Mouse (Mus musculus) neural tube, embryonic 11.5 days (tissue): ENCODE measurements around the gene Olfr1110. TPM values are rescaled to one million over a fixed set of nuclear protein-coding genes. Genes with fewer than 3 reads are reported as not detected.
"Not testable (repeated sequence)": the region's sequence is repeated elsewhere in the genome, so short reads cannot be mapped to it uniquely, and the experiment has no call there.

ENCODE experiments used
- ATAC-seq: fragments of 200-750 bp; cut with Nextera tagmentation; 2 replicates; pipeline ENCODE4 v1.8.0; 2017; ENCODE audit warnings: moderate number of reproducible peaks, mild to moderate bottlenecking, moderate TSS enrichment, moderate library complexity; ENCODE audit not compliant: insufficient read depth, low FRiP score, low TSS enrichment
- DNase-seq: peaks from one replicate; pipeline ENCODE4 v3.0.0-alpha.2; 2015; ENCODE audit warnings: low spot score
- H3K27ac ChIP-seq: fragments of 300-500 bp; sonication (generic); 2 replicates; pipeline ENCODE4 v1.5.1; 2014; ENCODE audit warnings: low read depth, mild to moderate bottlenecking, low read length
- H3K27me3 ChIP-seq: fragments of 300-500 bp; sonication (generic); 2 replicates; pipeline ENCODE4 v1.6.1; 2014; ENCODE audit warnings: mild to moderate bottlenecking, low read length, mixed read lengths; ENCODE audit not compliant: control insufficient read depth, insufficient read depth
- H3K36me3 ChIP-seq: fragments of 300-500 bp; sonication (generic); 2 replicates; pipeline ENCODE4 v1.6.1; 2014; ENCODE audit warnings: mild to moderate bottlenecking, low read length, moderate library complexity, mixed read lengths; ENCODE audit not compliant: control insufficient read depth, insufficient read depth
- H3K4me1 ChIP-seq: fragments of 300-500 bp; sonication (generic); 2 replicates; pipeline ENCODE4 v1.6.1; 2014; ENCODE audit warnings: low read length, mixed read lengths; ENCODE audit not compliant: control insufficient read depth, insufficient read depth
- H3K4me2 ChIP-seq: fragments of 300-500 bp; sonication (generic); 2 replicates; pipeline ENCODE4 v1.6.1; 2014; ENCODE audit warnings: low read depth, mild to moderate bottlenecking, moderate library complexity
- H3K4me3 ChIP-seq: fragments of 300-500 bp; sonication (generic); 2 replicates; pipeline ENCODE4 v1.5.1; 2014; ENCODE audit warnings: low read depth, low read length
- H3K9ac ChIP-seq: fragments of 300-500 bp; sonication (generic); 2 replicates; pipeline ENCODE4 v1.6.1; 2014; ENCODE audit warnings: mild to moderate bottlenecking, low read length
- H3K9me3 ChIP-seq: fragments of 300-500 bp; sonication (generic); 2 replicates; pipeline ENCODE4 v1.6.1; 2016; ENCODE audit warnings: low read length; ENCODE audit not compliant: control insufficient read depth
- WGBS: fragments of 180-500 bp; shearing (Covaris S2); extraction: QIAGEN DNeasy Blood & Tissue Kit; methylation state at CpG from one replicate; pipeline ENCODE4 v1.1.7; 2014; 5-methylcytosine and 5-hydroxymethylcytosine counted together
- polyA plus RNA-seq: library from polyadenylated mRNA; unstranded; fragments of >200 nt; fragmentation: Nextera tagmentation; extraction: Ambion mirVana; gene quantifications from 2 replicates; pipeline ENCODE4 v1.2.1, GENCODE M21; 2014

Olfr1110 gene
- polyA plus RNA-seq: not detected in 2 replicates

- WGBS: 85% methylated on average over 1 of the region's 1 CpGs
- Histone ChIP-seq H3K9me3 (no peaks in the 10 kb centered on the region), H3K9ac (no peak within 1 kb of the TSS), H3K27ac (no peak within 1 kb of the TSS), H3K27me3 (no peaks in the 10 kb centered on the region), H3K4me1 (no peaks in the 10 kb centered on the region), H3K4me3 (no peak within 1 kb of the TSS), H3K4me2 (no peak within 1 kb of the TSS), H3K36me3 (no peaks in the 10 kb centered on the region)
- ATAC-seq (no peak), DNase-seq (no peak)
These were observed at the start of gene Olfr1110 for GRCm38 (mm10) chr2:87140200-87140599. Gene Olfr1110 (minus strand): TSS chr2:87140300.

GRCm38 (mm10) chr2:87187498-87187897 lies 47.4 kb upstream of the Olfr1110 start, which contains the start of gene Olfr1112:
Gene Olfr1112 (plus strand): TSS chr2:87187798.
- no peak for ATAC-seq
- no peaks in the 10 kb centered on the region for H3K27me3 ChIP-seq
- H3K9me3 ChIP-seq: no peaks in the 10 kb centered on the region
- DNase-seq: no peak
- 84% methylated on average over 1 of the region's 1 CpGs for WGBS
- no peak within 1 kb of the TSS for H3K4me3 ChIP-seq
- no peaks in the 10 kb centered on the region for H3K36me3 ChIP-seq
- no peak within 1 kb of the TSS for H3K27ac ChIP-seq
- no peak within 1 kb of the TSS for H3K4me2 ChIP-seq
- H3K4me1 ChIP-seq: no peaks in the 10 kb centered on the region
- no peak within 1 kb of the TSS for H3K9ac ChIP-seq

- not testable (repeated sequence) for H3K27ac ChIP-seq, ATAC-seq, H3K4me1 ChIP-seq, H3K4me2 ChIP-seq, H3K27me3 ChIP-seq, H3K36me3 ChIP-seq, H3K9me3 ChIP-seq, DNase-seq, H3K4me3 ChIP-seq, H3K9ac ChIP-seq
- 82% methylated on average over 2 of the region's 2 CpGs for WGBS
These were observed 27.6 kb upstream of the Olfr1110 start for GRCm38 (mm10) chr2:87167731-87168130.

GRCm38 (mm10) chr2:87152524-87152923 lies 12.4 kb upstream of the Olfr1110 start, which contains the start of gene Olfr1111:
Gene Olfr1111 (minus strand): TSS chr2:87152624.
- no peaks in the 10 kb centered on the region for H3K9me3 ChIP-seq
- no peaks in the 10 kb centered on the region for H3K27me3 ChIP-seq
- H3K27ac ChIP-seq: no peak within 1 kb of the TSS
- H3K4me2 ChIP-seq: no peak within 1 kb of the TSS
- no peak within 1 kb of the TSS for H3K4me3 ChIP-seq
- H3K36me3 ChIP-seq: no peaks in the 10 kb centered on the region
- H3K4me1 ChIP-seq: no peaks in the 10 kb centered on the region
- ATAC-seq: no peak
- no peak for DNase-seq
- no peak within 1 kb of the TSS for H3K9ac ChIP-seq

GRCm38 (mm10) chr2:87114467-87114866 lies 25.6 kb downstream of the Olfr1110 start, which contains the start of gene Olfr259:
Gene Olfr259 (minus strand): TSS chr2:87114567.
- no peak within 1 kb of the TSS for H3K27ac ChIP-seq
- DNase-seq: no peak
- H3K27me3 ChIP-seq: no peaks in the 10 kb centered on the region
- H3K36me3 ChIP-seq: no peaks in the 10 kb centered on the region
- no peak within 1 kb of the TSS for H3K9ac ChIP-seq
- H3K4me1 ChIP-seq: no peaks in the 10 kb centered on the region
- H3K4me2 ChIP-seq: no peak within 1 kb of the TSS
- ATAC-seq: no peak
- H3K4me3 ChIP-seq: no peak within 1 kb of the TSS
- no peaks in the 10 kb centered on the region for H3K9me3 ChIP-seq

GRCm38 (mm10) chr2:87095908-87096307 lies 44.2 kb downstream of the Olfr1110 start, which contains the start of gene Olfr1109:
Gene Olfr1109 (minus strand): TSS chr2:87096008.
- no peak for DNase-seq
- Histone ChIP-seq H3K36me3 (no peaks in the 10 kb centered on the region), H3K27ac (no peak within 1 kb of the TSS), H3K27me3 (no peaks in the 10 kb centered on the region), H3K4me2 (no peak within 1 kb of the TSS), H3K9me3 (no peaks in the 10 kb centered on the region), H3K4me3 (no peak within 1 kb of the TSS), H3K9ac (no peak within 1 kb of the TSS), H3K4me1 (no peaks in the 10 kb centered on the region)
- 77% methylated on average over 1 of the region's 1 CpGs for WGBS
- no peak for ATAC-seq

Other genes starting within 250 kb of the Olfr1110 start
- gene Olfr1097, start 248.1 kb downstream of the Olfr1110 start, polyA plus RNA-seq: not detected in 2 replicates
- gene Olfr1098, start 215.8 kb downstream of the Olfr1110 start, polyA plus RNA-seq: not detected in 2 replicates
- gene Olfr1099, start 179.6 kb downstream of the Olfr1110 start, polyA plus RNA-seq: not detected in 2 replicates
- gene Olfr1100, start 160.3 kb downstream of the Olfr1110 start, polyA plus RNA-seq: not detected in 2 replicates
- gene Olfr1101, start 149.1 kb downstream of the Olfr1110 start, polyA plus RNA-seq: not detected in 2 replicates
- gene Olfr1102, start 141.9 kb downstream of the Olfr1110 start, polyA plus RNA-seq: not detected in 2 replicates
- gene Olfr1104, start 113.2 kb downstream of the Olfr1110 start, polyA plus RNA-seq: not detected in 2 replicates
- not detected in 2 replicates for gene Olfr1105, start 103.8 kb downstream of the Olfr1110 start, polyA plus RNA-seq
- not detected in 2 replicates for gene Olfr1106, start 88.0 kb downstream of the Olfr1110 start, polyA plus RNA-seq
- not detected in 2 replicates for gene Olfr1107, start 64.5 kb downstream of the Olfr1110 start, polyA plus RNA-seq
- gene Olfr1109, start 44.3 kb downstream of the Olfr1110 start, polyA plus RNA-seq: not detected in 2 replicates
- gene Olfr259, start 25.7 kb downstream of the Olfr1110 start, polyA plus RNA-seq: not detected in 2 replicates
- not detected in 2 replicates for gene Olfr1111, start 12.3 kb upstream of the Olfr1110 start, polyA plus RNA-seq
- gene Olfr1112, start 47.5 kb upstream of the Olfr1110 start, polyA plus RNA-seq: not detected in 2 replicates
- gene Olfr1113, start 68.7 kb upstream of the Olfr1110 start, polyA plus RNA-seq: not detected in 2 replicates
- gene Olfr1115, start 107.7 kb upstream of the Olfr1110 start, polyA plus RNA-seq: not detected in 2 replicates
- gene Olfr1116, start 127.2 kb upstream of the Olfr1110 start, polyA plus RNA-seq: not detected in 2 replicates
- gene Olfr1118, start 167.3 kb upstream of the Olfr1110 start, polyA plus RNA-seq: not detected in 2 replicates
- gene Olfr1120, start 214.5 kb upstream of the Olfr1110 start, polyA plus RNA-seq: not detected in 2 replicates
- not detected in 2 replicates for gene Olfr1121, start 229.6 kb upstream of the Olfr1110 start, polyA plus RNA-seq
- not detected in 2 replicates for gene Olfr1122, start 245.5 kb upstream of the Olfr1110 start, polyA plus RNA-seq